Mouse (Mus musculus) intestine, postnatal 0 days (tissue): ENCODE measurements around the gene Pold3. TPM values are rescaled to one million over a fixed set of nuclear protein-coding genes. Genes with fewer than 3 reads are reported as not detected.
A peak's percentile ranks its signal among the peaks of the same experiment; 100 is the strongest.

ENCODE experiments used
- ATAC-seq: fragments of 200-750 bp; cut with Nextera tagmentation; 2 replicates; pipeline ENCODE4 v1.8.0; 2017; ENCODE audit warnings: mild to moderate bottlenecking, moderate TSS enrichment, moderate library complexity
- H3K27ac ChIP-seq: fragments of 300-500 bp; sonication (generic); 2 replicates; pipeline ENCODE4 v1.5.1; 2014; ENCODE audit warnings: mild to moderate bottlenecking, low read depth, low read length, moderate library complexity
- H3K27me3 ChIP-seq: fragments of 300-500 bp; sonication (generic); replicated peaks from 2 replicates; pipeline ENCODE4 v1.6.1; 2014; ENCODE audit warnings: low read length, mixed read lengths; ENCODE audit not compliant: control insufficient read depth, insufficient read depth
- H3K36me3 ChIP-seq: fragments of 300-500 bp; sonication (generic); 2 replicates; pipeline ENCODE4 v1.6.1; 2014; ENCODE audit warnings: mild to moderate bottlenecking, moderate library complexity; ENCODE audit not compliant: control insufficient read depth, insufficient read depth
- H3K4me1 ChIP-seq: fragments of 300-500 bp; sonication (generic); replicated peaks from 2 replicates; pipeline ENCODE4 v1.6.1; 2014; ENCODE audit warnings: antibody characterized with exemption, low read length, mixed read lengths; ENCODE audit not compliant: control insufficient read depth, insufficient read depth
- H3K4me2 ChIP-seq: fragments of 300-500 bp; sonication (generic); replicated peaks from 2 replicates; pipeline ENCODE4 v1.6.1; 2014; ENCODE audit warnings: low read depth, mild to moderate bottlenecking, moderate library complexity
- H3K4me3 ChIP-seq: fragments of 300-500 bp; sonication (generic); 2 replicates; pipeline ENCODE4 v1.5.1; 2014; ENCODE audit warnings: low read depth, low read length
- H3K9ac ChIP-seq: fragments of 300-500 bp; sonication (generic); 2 replicates; pipeline ENCODE4 v1.6.1; 2014; ENCODE audit warnings: mild to moderate bottlenecking, low read depth, low read length
- H3K9me3 ChIP-seq: fragments of 300-500 bp; sonication (generic); 2 replicates; pipeline ENCODE4 v1.6.1; 2016; ENCODE audit warnings: mixed run types; ENCODE audit not compliant: control insufficient read depth
- CTCF ChIP-seq: sonication (generic); IDR thresholded peaks from 2 replicates; pipeline ENCODE4 v1.5.1; 2016; ENCODE audit warnings: low read depth, mild to moderate bottlenecking, control low read depth, antibody characterized with exemption, moderate library complexity
- WGBS: fragments of 180-500 bp; shearing (Covaris S2); extraction: QIAGEN DNeasy Blood & Tissue Kit; methylation state at CpG from one replicate; pipeline ENCODE4 v1.1.7; 2014; 5-methylcytosine and 5-hydroxymethylcytosine counted together
- polyA plus RNA-seq: library from polyadenylated mRNA; unstranded; fragments of >200 nt; fragmentation: Nextera tagmentation; extraction: Ambion mirVana; gene quantifications from 2 replicates; pipeline ENCODE4 v1.2.1, GENCODE M21; 2015

The Pold3 gene
- 18.3 and 22.1 TPM in 2 replicates for polyA plus RNA-seq

DNA sequence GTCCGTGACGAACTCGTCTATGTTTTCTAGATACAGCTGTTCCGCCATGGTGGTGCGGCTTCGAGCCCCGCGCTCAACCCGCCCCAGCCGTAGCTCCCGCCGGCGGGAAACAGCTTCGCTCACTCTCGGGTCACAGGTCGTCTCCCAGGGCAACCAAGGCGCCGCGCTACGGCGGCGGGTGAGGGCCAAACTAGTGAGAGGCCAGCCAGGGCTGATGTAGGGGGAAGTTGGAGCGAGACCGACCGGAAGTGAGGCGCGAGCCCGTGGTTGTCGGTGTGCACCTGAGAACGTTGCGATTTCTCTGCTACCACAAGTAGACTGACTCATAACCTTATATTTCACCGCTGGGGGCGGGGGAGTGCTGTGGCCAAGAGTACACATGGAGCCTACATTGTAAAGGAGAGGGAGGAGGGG is at the start of gene Pold3:
Gene Pold3, minus strand, starts transcription at position 190 of the 414 bp plus-strand sequence.
- 0% methylated on average over 33 of the region's 33 CpGs for WGBS

DNA sequence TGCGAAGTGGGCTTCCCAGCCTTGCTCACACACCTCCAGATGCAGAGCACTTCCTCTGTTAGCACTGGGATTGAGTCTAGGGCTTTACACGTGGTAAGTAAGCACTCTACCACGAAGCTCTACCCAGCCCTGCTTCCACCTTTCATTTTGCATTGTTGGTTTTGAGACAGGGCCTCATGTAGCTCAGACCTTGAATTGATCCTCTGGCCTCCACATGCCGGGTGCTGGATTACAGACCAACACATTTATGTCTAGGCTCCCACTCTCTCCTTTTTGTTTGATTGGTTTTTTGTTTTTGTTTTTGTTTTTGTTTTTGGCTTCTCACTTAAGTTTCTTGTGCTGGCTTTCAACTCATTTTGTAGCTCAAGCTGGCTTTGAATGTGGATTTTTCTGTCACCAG is 49.4 kb upstream of the Pold3 start:
- H3K4me1 ChIP-seq: no peaks in the 10 kb centered on the region
- ATAC-seq: no peak

More for the DNA sequence above, at the start of gene Pold3:
- no peaks in the 10 kb centered on the region for H3K9me3 ChIP-seq
- peak within 1 kb of the TSS; percentile 97 for H3K4me3 ChIP-seq
- H3K36me3 ChIP-seq: peaks cover 15% of the 10 kb centered on the region; the same call in 1 of the 2 replicates
- peak; percentile 97 for ATAC-seq
- peak within 1 kb of the TSS; percentile 89 for H3K4me2 ChIP-seq
- TF ChIP-seq CTCF: peak; percentile 51
- peak within 1 kb of the TSS; percentile 85 for H3K9ac ChIP-seq
- H3K4me1 ChIP-seq: no peaks in the 10 kb centered on the region
- peak within 1 kb of the TSS; percentile 90 for H3K27ac ChIP-seq
- no peaks in the 10 kb centered on the region for H3K27me3 ChIP-seq

DNA sequence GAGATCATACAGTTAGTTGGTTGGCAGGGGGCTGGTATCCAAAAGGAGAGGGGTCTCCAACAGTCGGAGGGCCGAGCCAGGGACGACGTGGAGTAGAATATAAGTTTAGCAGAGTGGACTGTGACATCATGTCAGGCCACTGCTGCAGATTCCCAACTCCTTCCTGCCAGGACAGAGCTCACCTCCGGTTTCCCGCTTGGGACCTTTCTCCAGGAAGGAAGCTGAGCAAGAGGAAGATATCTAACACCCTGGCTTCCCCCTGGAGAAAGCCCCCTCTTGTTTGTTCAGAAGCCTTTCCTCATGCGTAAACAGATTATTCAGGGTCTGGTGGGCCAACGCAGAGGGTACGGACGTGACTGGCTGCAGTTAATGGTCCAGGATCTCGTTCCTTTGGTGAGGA is 47.3 kb upstream of the Pold3 start:
- Histone ChIP-seq H3K9me3 (no peaks in the 10 kb centered on the region), H3K36me3 (no peaks in the 10 kb centered on the region), H3K4me1 (no peaks in the 10 kb centered on the region), H3K4me2 (no peak overlapping the region), H3K27me3 (no peaks in the 10 kb centered on the region), H3K27ac (no peak overlapping the region), H3K4me3 (no peak overlapping the region), H3K9ac (no peak overlapping the region)
- TF ChIP-seq CTCF: no peak
- WGBS: 75% methylated on average over 11 of the region's 11 CpGs
- ATAC-seq: no peak

More for the DNA sequence above, 49.4 kb upstream of the Pold3 start:
- WGBS: 62% methylated on average over 4 of the region's 4 CpGs
- Histone ChIP-seq H3K36me3 (no peaks in the 10 kb centered on the region), H3K27me3 (no peaks in the 10 kb centered on the region), H3K9ac (no peak overlapping the region), H3K4me3 (no peak overlapping the region), H3K4me2 (no peak overlapping the region), H3K9me3 (no peaks in the 10 kb centered on the region), H3K27ac (no peak overlapping the region)
- TF ChIP-seq CTCF: no peak

DNA sequence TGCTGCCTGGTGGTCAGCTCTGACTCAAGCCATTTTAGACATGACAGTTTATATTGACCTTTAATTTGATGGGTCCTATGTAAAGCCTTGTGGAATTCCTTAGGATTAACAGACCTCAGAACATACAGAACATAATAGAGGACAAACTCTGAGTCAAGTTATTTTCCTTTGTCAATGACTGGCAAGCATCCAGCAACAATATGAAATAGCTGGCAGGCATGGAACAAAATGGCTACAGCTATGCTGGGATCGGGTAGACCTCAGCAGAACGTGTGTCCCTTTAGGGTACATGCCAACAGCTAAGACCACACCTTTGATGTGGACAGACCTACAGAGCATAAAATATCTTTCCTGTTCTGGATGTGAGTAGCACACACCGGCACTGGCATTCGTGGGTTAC is 42.1 kb upstream of the Pold3 start:
- Histone ChIP-seq H3K4me3 (no peak overlapping the region), H3K4me1 (no peaks in the 10 kb centered on the region), H3K4me2 (no peak overlapping the region), H3K9ac (no peak overlapping the region), H3K9me3 (no peaks in the 10 kb centered on the region), H3K27ac (no peak overlapping the region), H3K27me3 (no peaks in the 10 kb centered on the region), H3K36me3 (no peaks in the 10 kb centered on the region)
- 83% methylated on average over 4 of the region's 4 CpGs for WGBS
- TF ChIP-seq CTCF: no peak
- ATAC-seq: no peak

DNA sequence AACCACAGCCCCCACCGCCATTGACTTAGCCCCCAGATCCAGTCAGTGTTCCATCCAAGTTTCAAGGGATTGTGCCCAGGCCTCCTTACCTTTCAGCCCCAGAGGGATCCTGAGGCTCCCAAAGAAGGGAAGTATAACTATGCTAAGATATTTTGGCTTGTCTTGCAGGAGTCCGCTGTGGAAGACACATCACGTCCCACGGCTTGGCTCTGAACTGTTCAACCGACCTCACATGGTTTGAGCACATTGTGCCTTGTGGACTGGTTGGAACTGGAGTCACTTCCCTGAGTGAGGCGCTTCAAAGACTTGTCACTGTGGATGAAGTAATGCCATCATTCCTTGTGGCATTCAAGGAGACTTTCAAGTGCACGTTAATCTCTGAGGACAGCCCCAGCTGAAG is 38.6 kb upstream of the Pold3 start:
- H3K4me3 ChIP-seq: peak overlapping the region; percentile 55
- H3K36me3 ChIP-seq: no peaks in the 10 kb centered on the region
- 57% methylated on average over 7 of the region's 7 CpGs for WGBS
- ATAC-seq: no peak
- H3K9me3 ChIP-seq: no peaks in the 10 kb centered on the region
- H3K4me1 ChIP-seq: no peaks in the 10 kb centered on the region
- H3K9ac ChIP-seq: no peak overlapping the region
- no peaks in the 10 kb centered on the region for H3K27me3 ChIP-seq
- H3K4me2 ChIP-seq: peak overlapping the region; percentile 81
- no peak overlapping the region for H3K27ac ChIP-seq
- TF ChIP-seq CTCF: no peak

DNA sequence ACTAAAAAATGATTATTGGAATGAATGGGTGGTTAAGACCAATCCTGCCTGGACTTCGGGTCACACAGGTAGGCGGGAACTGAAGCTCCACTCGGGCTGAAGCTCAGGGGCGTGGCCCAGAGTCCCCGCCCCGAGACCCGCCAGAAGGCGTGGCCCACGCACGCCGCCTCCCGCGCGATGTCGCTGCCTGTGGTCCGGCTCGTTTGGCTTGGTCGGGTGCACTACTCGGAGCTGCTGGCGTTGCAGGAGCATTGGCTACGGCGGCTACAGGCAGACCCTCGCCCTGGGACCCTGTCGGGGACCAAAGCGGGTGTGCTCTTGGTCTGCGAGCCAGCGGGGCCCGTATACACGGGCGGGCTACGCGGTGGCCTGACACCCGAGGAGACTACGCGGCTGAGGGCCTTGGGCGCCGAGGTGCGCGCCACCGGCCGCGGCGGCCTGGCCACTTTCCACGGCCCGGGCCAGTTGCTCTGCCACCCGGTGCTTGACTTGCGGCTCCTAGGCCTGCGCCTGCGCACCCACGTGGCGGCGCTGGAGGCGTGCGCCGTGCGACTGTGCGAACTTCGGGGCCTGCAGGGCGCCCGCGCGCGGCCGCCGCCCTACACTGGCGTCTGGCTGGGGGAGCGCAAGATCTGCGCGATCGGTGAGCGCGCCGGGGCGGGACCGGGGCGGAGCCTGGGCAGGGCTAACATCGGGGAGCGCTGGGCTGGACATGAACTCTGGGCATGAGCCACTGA is 37.9 kb upstream of the Pold3 start, which contains the start of gene Lipt2:
Gene Lipt2, plus strand, starts transcription at position 173 of the 737 bp plus-strand sequence.
- peak within 1 kb of the TSS; percentile 81 for H3K4me2 ChIP-seq
- under 1% methylated on average over 78 of the region's 78 CpGs for WGBS
- peak within 1 kb of the TSS; percentile 55 for H3K4me3 ChIP-seq
- peak; percentile 66 for TF ChIP-seq CTCF
- no peaks in the 10 kb centered on the region for H3K36me3 ChIP-seq
- ATAC-seq: peak; percentile 96
- H3K27me3 ChIP-seq: no peaks in the 10 kb centered on the region
- H3K9me3 ChIP-seq: no peaks in the 10 kb centered on the region
- no peaks in the 10 kb centered on the region for H3K4me1 ChIP-seq
- peak within 1 kb of the TSS; percentile 54 for H3K9ac ChIP-seq
- peak within 1 kb of the TSS; percentile 86 for H3K27ac ChIP-seq
